11 mouse cellular contexts compared by ENCODE assay signal in genomic region chr2:166415481-166415965, GRCm38 (mm10).
A peak's percentile ranks its signal among the peaks of the same experiment; 100 is the strongest.
DNase-seq lines count a peak whose midpoint lies in the region; ATAC-seq and TF ChIP-seq lines count a peak whose summit lies in the region.
"Had no signal": no experiment of that assay in that cellular context is flagged by ENCODE, and none has a peak within 500 bp of the region (broad histone marks: within the 10 kb centered on the region; RNA-seq: fewer than 3 reads in every experiment).

No protein-coding gene starts in this region.

- no peak overlapping the region for H3K4me2 ChIP-seq in heart, embryonic 12.5 days
- H3K4me2 ChIP-seq: liver, embryonic 13.5 days had no signal

- H3K4me3 ChIP-seq in E14TG2a.4 (replicated peaks; ENCODE audit: low read length) (peak overlapping the region; percentile 69), ES-E14 (ENCODE audit: insufficient read depth in 1 of 2, low read depth in 1 of 2, low read length in 2 of 2, poor library complexity in 1 of 2, severe bottlenecking in 1 of 2) (peak overlapping the region; percentile 34 to 71)
- no peak overlapping the region for H3K4me3 ChIP-seq in heart, embryonic 12.5 days
- H3K4me3 ChIP-seq in thymus, adult 2 months (ENCODE audit: control insufficient read depth, insufficient read depth, low read length) = no peak overlapping the region
- H3K4me3 ChIP-seq: heart, adult 2 months; liver, embryonic 13.5 days had no signal

- peaks cover 3% of the 10 kb centered on the region; the same call in 1 of the 2 replicates for H3K27me3 ChIP-seq in E14TG2a.4 (ENCODE audit: insufficient read depth, low read length)
- H3K27me3 ChIP-seq in heart, embryonic 12.5 days (replicated peaks) = no peaks in the 10 kb centered on the region
- no peaks in the 10 kb centered on the region for H3K27me3 ChIP-seq in thymus, adult 2 months (ENCODE audit: control insufficient read depth, insufficient read depth, low read length)

- H3K4me1 ChIP-seq in E14TG2a.4 (replicated peaks; ENCODE audit: low read depth, low read length) (peaks cover 80% of the 10 kb centered on the region), ES-E14 (ENCODE audit: control insufficient read depth in 2 of 2, insufficient read depth in 2 of 2, low read length in 2 of 2, poor library complexity in 1 of 2) (peaks cover 9 to 36% of the 10 kb centered on the region in 2 experiments)
- H3K4me1 ChIP-seq in heart, embryonic 12.5 days (replicated peaks) = peaks cover 40% of the 10 kb centered on the region
- H3K4me1 ChIP-seq in thymus, adult 2 months (replicated peaks; ENCODE audit: control insufficient read depth, insufficient read depth, low read length) = no peaks in the 10 kb centered on the region

- no peak overlapping the region for H3K9ac ChIP-seq in ES-E14 (ENCODE audit: insufficient read depth, low read depth, low read length, poor library complexity, severe bottlenecking)
- H3K9ac ChIP-seq in heart, embryonic 12.5 days = no peak overlapping the region
- H3K9ac ChIP-seq: liver, embryonic 13.5 days had no signal

- WGBS in heart, embryonic 12.5 days = 74% methylated on average over 16 of the region's 16 CpGs
- 90% methylated on average over 16 of the region's 16 CpGs for WGBS in thymus, adult 2 months

- DNase-seq in ES-E14 (ENCODE audit: low read depth, low spot score) = no peak
- peak; percentile 64 for DNase-seq in kidney, postnatal 14 days
- no peak for DNase-seq in thymus, adult 2 months
- no peak for DNase-seq in thymus, postnatal 10 days (ENCODE audit: low spot score in 2 of 2)
- DNase-seq: cerebellum, postnatal 36 days; liver, embryonic 13.5 days had no signal

- H3K9me3 ChIP-seq in E14TG2a.4 (ENCODE audit: low read length) = no peaks in the 10 kb centered on the region
- H3K9me3 ChIP-seq in ES-E14 (ENCODE audit: control insufficient read depth, insufficient read depth, low read depth, low read length) = no peaks in the 10 kb centered on the region
- no peaks in the 10 kb centered on the region for H3K9me3 ChIP-seq in heart, embryonic 12.5 days (replicated peaks)
- H3K9me3 ChIP-seq: liver, embryonic 13.5 days had no signal

- no peak for TF ChIP-seq POLR2A in thymus, adult 2 months (IDR thresholded peaks at IDR 0.05; ENCODE audit: control insufficient read depth, extremely low read depth, insufficient read depth, low read length, poor library complexity)

- ATAC-seq in heart, embryonic 12.5 days (ENCODE audit: insufficient number of reproducible peaks, low FRiP score) = no peak
- no peak for ATAC-seq in frontal cortex, adult (ENCODE audit: low TSS enrichment)
- no peak for ATAC-seq in granulocyte monocyte progenitor cell, adult 5-6 weeks (replicated peaks; ENCODE audit: poor library complexity, severe bottlenecking)

- no peak for TF ChIP-seq CTCF in E14TG2a.4 (conservative IDR thresholded peaks at IDR 0.05; ENCODE audit: low read length)
- no peak for TF ChIP-seq CTCF in thymus, adult 2 months (IDR thresholded peaks at IDR 0.05; ENCODE audit: borderline replicate concordance, control insufficient read depth, extremely low read depth, insufficient read depth, low read length, poor library complexity)

- peak overlapping the region; percentile 13; the same call in 1 of the 2 replicates for H3K27ac ChIP-seq in ES-E14 (ENCODE audit: insufficient read depth, low read depth, low read length, poor library complexity, severe bottlenecking)
- peak overlapping the region; percentile 4; the same call in 1 of the 2 replicates for H3K27ac ChIP-seq in heart, embryonic 12.5 days (ENCODE audit: poor library complexity, severe bottlenecking)
- H3K27ac ChIP-seq in thymus, adult 2 months (ENCODE audit: control insufficient read depth, insufficient read depth, low read length) = no peak overlapping the region
- H3K27ac ChIP-seq: heart, adult 2 months; liver, embryonic 13.5 days had no signal

- H3K36me3 ChIP-seq in E14TG2a.4 (ENCODE audit: insufficient read depth, low read length) (no peaks in the 10 kb centered on the region), ES-E14 (ENCODE audit: control insufficient read depth, insufficient read depth, low read length, poor library complexity, severe bottlenecking) (no peaks in the 10 kb centered on the region)
- H3K36me3 ChIP-seq in heart, embryonic 12.5 days = no peaks in the 10 kb centered on the region
- H3K36me3 ChIP-seq in thymus, adult 2 months (ENCODE audit: control insufficient read depth, insufficient read depth, low read length) = no peaks in the 10 kb centered on the region
- H3K36me3 ChIP-seq: liver, embryonic 13.5 days had no signal

- in situ Hi-C loops in ES-E14 (cut with MboI; ENCODE audit: low sequenced_read_pairs in 2 of 2, unreplicated experiment in 2 of 2) = no loop called here

TF ChIP-seq in ES-E14, 5 proteins besides CTCF, POLR2A, EP300 and RAD21:
- TF ChIP-seq ZC3H11A (IDR thresholded peaks at IDR 0.05; ENCODE audit: borderline replicate concordance, low read depth, low read length) (no peak), ZNF384 (IDR thresholded peaks at IDR 0.05; ENCODE audit: low read depth, low read length) (no peak), CHD2 (IDR thresholded peaks at IDR 0.05; ENCODE audit: low read depth, low read length) (no peak), HCFC1 (IDR thresholded peaks at IDR 0.05; ENCODE audit: borderline replicate concordance, insufficient read depth, low read length) (no peak), MAFK (IDR thresholded peaks at IDR 0.05; ENCODE audit: insufficient read depth, low read depth, low read length) (no peak)

Comparison
In these comparisons a context has a peak if more than half of its experiments do, and no peak if none do; other contexts are left out.
1. H3K4me3 ChIP-seq: peak in E14TG2a.4 (single experiment) and ES-E14 (2 of 2); none in heart, embryonic 12.5 days (single experiment) and thymus, adult 2 months (single experiment).